10 mouse cellular contexts compared by ENCODE assay signal in genomic region chr19:4981767-4982166, GRCm38 (mm10). TPM values are rescaled to one million over a fixed set of nuclear protein-coding genes. Genes with fewer than 3 reads are reported as not detected.
DNase-seq lines count a peak whose midpoint lies in the region; ATAC-seq and TF ChIP-seq lines count a peak whose summit lies in the region.
"Had no signal": no experiment of that assay in that cellular context is flagged by ENCODE, and none has a peak within 500 bp of the region (broad histone marks: within the 10 kb centered on the region; RNA-seq: fewer than 3 reads in every experiment).

No protein-coding gene starts in this region.

- no peaks in the 10 kb centered on the region for H3K9me3 ChIP-seq in forebrain, postnatal 0 days (ENCODE audit: low read length)
- H3K9me3 ChIP-seq in lung, embryonic 14.5 days (ENCODE audit: low read depth, low read length) = no peaks in the 10 kb centered on the region
- H3K9me3 ChIP-seq: embryonic facial prominence, embryonic 12.5 days; limb, embryonic 12.5 days had no signal

- no peak overlapping the region for H3K4me3 ChIP-seq in heart, adult 2 months
- H3K4me3 ChIP-seq in testis, adult 2 months (ENCODE audit: control insufficient read depth, low read depth, low read length) = no peak overlapping the region
- H3K4me3 ChIP-seq in forebrain, postnatal 0 days (ENCODE audit: low read depth, low read length) = no peak overlapping the region
- H3K4me3 ChIP-seq in lung, embryonic 14.5 days (ENCODE audit: low read depth, low read length) = no peak overlapping the region
- H3K4me3 ChIP-seq: embryonic facial prominence, embryonic 12.5 days; limb, embryonic 12.5 days had no signal

- peak; percentile 73; the same call in 1 of the 2 replicates for ATAC-seq in forebrain, postnatal 0 days
- ATAC-seq in lung, embryonic 14.5 days (ENCODE audit: insufficient read depth) = no peak

- TF ChIP-seq CTCF in heart, adult 2 months (IDR thresholded peaks at IDR 0.05) = peak; percentile 92
- peak; percentile 51; the same call in 1 of the 2 replicates for TF ChIP-seq CTCF in testis, adult 2 months (IDR thresholded peaks at IDR 0.05; ENCODE audit: control insufficient read depth, insufficient read depth, insufficient replicate concordance, low read depth, low read length)
- peak; percentile 79; the same call in 1 of the 2 replicates for TF ChIP-seq CTCF in brain, embryonic 14.5 days (IDR thresholded peaks at IDR 0.05; ENCODE audit: borderline replicate concordance, extremely low read depth, insufficient read depth, insufficient read length)
- peak; percentile 92 for TF ChIP-seq CTCF in forebrain, postnatal 0 days (IDR thresholded peaks at IDR 0.05; ENCODE audit: low read depth)
- peak; percentile 77 for TF ChIP-seq CTCF in lung, embryonic 14.5 days (IDR thresholded peaks at IDR 0.05; ENCODE audit: low read depth)

- intact Hi-C loops in heart, adult 2 months (cut with DNase I) = loop anchor here (1.0 kb wide), 1 partner anchor 21 kb away; no protein-coding TSS in a partner anchor

- no peaks in the 10 kb centered on the region for H3K36me3 ChIP-seq in heart, adult 2 months (ENCODE audit: control insufficient read depth, insufficient read depth, low read length)
- no peaks in the 10 kb centered on the region for H3K36me3 ChIP-seq in testis, adult 2 months (ENCODE audit: control insufficient read depth, insufficient read depth, low read length)
- H3K36me3 ChIP-seq in forebrain, postnatal 0 days (ENCODE audit: insufficient read depth) = peaks cover 6% of the 10 kb centered on the region
- H3K36me3 ChIP-seq in lung, embryonic 14.5 days (ENCODE audit: insufficient read depth) = no peaks in the 10 kb centered on the region
- H3K36me3 ChIP-seq: embryonic facial prominence, embryonic 12.5 days; limb, embryonic 12.5 days had no signal

- no peak overlapping the region for H3K27ac ChIP-seq in heart, adult 2 months
- no peak overlapping the region for H3K27ac ChIP-seq in testis, adult 2 months (ENCODE audit: control insufficient read depth, insufficient read depth, low read depth, low read length)
- H3K27ac ChIP-seq in forebrain, postnatal 0 days (ENCODE audit: low read depth, low read length) = no peak overlapping the region
- no peak overlapping the region for H3K27ac ChIP-seq in lung, embryonic 14.5 days (ENCODE audit: low read depth)
- H3K27ac ChIP-seq: embryonic facial prominence, embryonic 12.5 days; limb, embryonic 12.5 days had no signal

- no peak overlapping the region for H3K9ac ChIP-seq in heart, adult 2 months (ENCODE audit: low read depth, low read length)
- no peak overlapping the region for H3K9ac ChIP-seq in forebrain, postnatal 0 days
- no peak overlapping the region for H3K9ac ChIP-seq in lung, embryonic 14.5 days
- H3K9ac ChIP-seq: embryonic facial prominence, embryonic 12.5 days; limb, embryonic 12.5 days had no signal

- no peak overlapping the region for H3K4me2 ChIP-seq in forebrain, postnatal 0 days (ENCODE audit: low read depth)
- H3K4me2 ChIP-seq in lung, embryonic 14.5 days = no peak overlapping the region
- H3K4me2 ChIP-seq: embryonic facial prominence, embryonic 12.5 days; limb, embryonic 12.5 days had no signal

- TF ChIP-seq POLR2A in heart, adult 2 months (IDR thresholded peaks at IDR 0.05; ENCODE audit: insufficient read depth, low read depth, low read length) = no peak
- no peak for TF ChIP-seq POLR2A in testis, adult 2 months (IDR thresholded peaks at IDR 0.05; ENCODE audit: control insufficient read depth, low read depth, low read length)
- no peak for TF ChIP-seq POLR2A in brain, embryonic 14.5 days (IDR thresholded peaks at IDR 0.05; ENCODE audit: borderline replicate concordance, extremely low read depth, insufficient read depth, insufficient read length, poor library complexity, severe bottlenecking)

- DNase-seq in heart, adult 2 months = peak in 1 of 2 experiments; percentile 18
- no peak for DNase-seq in heart, adult 11 months
- no peak for DNase-seq in testis, postnatal 10 days (ENCODE audit: low spot score)
- peak; percentile 91 for DNase-seq in brain, embryonic 14.5 days (ENCODE audit: low read depth)
- DNase-seq in forebrain, postnatal 0 days = peak; percentile 89
- peak; percentile 82 for DNase-seq in lung, embryonic 14.5 days
- peak; percentile 19 for DNase-seq in yolk sac, embryonic 10.5 days (ENCODE audit: low spot score)

- no peaks in the 10 kb centered on the region for H3K4me1 ChIP-seq in heart, adult 2 months (ENCODE audit: control insufficient read depth, insufficient read depth, low read length)
- H3K4me1 ChIP-seq in testis, adult 2 months (ENCODE audit: control insufficient read depth, insufficient read depth, low read length) = peaks cover 3% of the 10 kb centered on the region
- H3K4me1 ChIP-seq in forebrain, postnatal 0 days (ENCODE audit: insufficient read depth) = no peaks in the 10 kb centered on the region
- H3K4me1 ChIP-seq in lung, embryonic 14.5 days (ENCODE audit: insufficient read depth) = no peaks in the 10 kb centered on the region
- H3K4me1 ChIP-seq: embryonic facial prominence, embryonic 12.5 days; limb, embryonic 12.5 days had no signal

- TF ChIP-seq EP300 in heart, adult 2 months (IDR thresholded peaks at IDR 0.05; ENCODE audit: insufficient read depth, low read depth, low read length) = 0 out of 2 replicates have a peak, but pooled peaks have one; percentile 28

- H3K79me2 ChIP-seq in heart, adult 2 months (replicated peaks; ENCODE audit: control insufficient read depth, insufficient read depth, low read length) = no peaks in the 10 kb centered on the region

- H3K27me3 ChIP-seq in heart, adult 2 months (ENCODE audit: control insufficient read depth, insufficient read depth, low read length) = no peaks in the 10 kb centered on the region
- no peaks in the 10 kb centered on the region for H3K27me3 ChIP-seq in testis, adult 2 months (ENCODE audit: control insufficient read depth, insufficient read depth, low read length)
- peaks cover 9% of the 10 kb centered on the region for H3K27me3 ChIP-seq in forebrain, postnatal 0 days (ENCODE audit: insufficient read depth, low read length)
- H3K27me3 ChIP-seq in lung, embryonic 14.5 days (ENCODE audit: insufficient read depth, low read length) = peaks cover 15% of the 10 kb centered on the region; the same call in 1 of the 2 replicates

RNA-seq across cellular contexts. Expression of gene Npas4, which starts 8.3 kb away (rescaled TPM):
- total RNA-seq in heart, adult 2 months (2021) = not detected
- 0.41 and 0.62 TPM in 2 replicates for polyA plus RNA-seq in heart, adult 2 months (2012; rRNA removed)
- polyA plus RNA-seq in testis, adult 2 months (2012; rRNA removed) = 1.4 and 1.5 TPM in 2 replicates
- polyA plus RNA-seq in brain, embryonic 14.5 days (2012; rRNA removed) = 4.1 and 7.8 TPM in 2 replicates
- 3.5 and 3.8 TPM in 2 replicates for total RNA-seq in forebrain, postnatal 0 days (2014; rRNA removed)
- polyA plus RNA-seq in forebrain, postnatal 0 days (2015; fragmentation: Nextera tagmentation; extraction: Ambion mirVana) = 0.36 and 0.42 TPM in 2 replicates
- 0.05 TPM in 1 of 2 replicates, not detected in the other for polyA plus RNA-seq in lung, embryonic 14.5 days (2014; fragmentation: Nextera tagmentation; extraction: Ambion mirVana)
- polyA plus RNA-seq: limb, embryonic 12.5 days had no signal

RNA-seq across cellular contexts. Expression of gene Mrpl11, which starts 19.8 kb away (rescaled TPM):
- total RNA-seq in heart, adult 2 months (2021) = 10 to 100 TPM; 61.0 to 67.4 TPM
- 45.2 and 48.5 TPM in 2 replicates for polyA plus RNA-seq in heart, adult 2 months (2012; rRNA removed)
- polyA plus RNA-seq in testis, adult 2 months (2012; rRNA removed) = 76.0 and 89.3 TPM in 2 replicates
- polyA plus RNA-seq in brain, embryonic 14.5 days (2012; rRNA removed) = 70.0 and 81.9 TPM in 2 replicates
- total RNA-seq in forebrain, postnatal 0 days (2014; rRNA removed) = 101 and 129 TPM in 2 replicates
- 162 and 198 TPM in 2 replicates for polyA plus RNA-seq in forebrain, postnatal 0 days (2015; fragmentation: Nextera tagmentation; extraction: Ambion mirVana)
- polyA plus RNA-seq in lung, embryonic 14.5 days (2014; fragmentation: Nextera tagmentation; extraction: Ambion mirVana) = 120 TPM in 2 replicates

RNA-seq across cellular contexts. Expression of gene Peli3, which starts 38.8 kb away (rescaled TPM):
- total RNA-seq in heart, adult 2 months (2021) = 1 to 10 TPM; 2.4 to 2.5 TPM
- 1.9 and 2.5 TPM in 2 replicates for polyA plus RNA-seq in heart, adult 2 months (2012; rRNA removed)
- 0.77 and 0.96 TPM in 2 replicates for polyA plus RNA-seq in testis, adult 2 months (2012; rRNA removed)
- 10.3 and 14.2 TPM in 2 replicates for polyA plus RNA-seq in brain, embryonic 14.5 days (2012; rRNA removed)
- total RNA-seq in forebrain, postnatal 0 days (2014; rRNA removed) = 11.5 and 13.2 TPM in 2 replicates
- polyA plus RNA-seq in forebrain, postnatal 0 days (2015; fragmentation: Nextera tagmentation; extraction: Ambion mirVana) = 7.7 and 10.9 TPM in 2 replicates
- polyA plus RNA-seq in lung, embryonic 14.5 days (2014; fragmentation: Nextera tagmentation; extraction: Ambion mirVana) = 1.6 TPM in 2 replicates

RNA-seq across cellular contexts. Expression of gene Slc29a2, which starts 41.9 kb away (rescaled TPM):
- total RNA-seq in heart, adult 2 months (2021) = 10 to 100 TPM; 10.8 to 11.4 TPM
- 35.7 and 42.8 TPM in 2 replicates for polyA plus RNA-seq in heart, adult 2 months (2012; rRNA removed)
- 4.9 and 5.2 TPM in 2 replicates for polyA plus RNA-seq in testis, adult 2 months (2012; rRNA removed)
- 31.1 and 34.9 TPM in 2 replicates for polyA plus RNA-seq in brain, embryonic 14.5 days (2012; rRNA removed)
- total RNA-seq in forebrain, postnatal 0 days (2014; rRNA removed) = 12.8 and 14.2 TPM in 2 replicates
- 14.5 and 17.1 TPM in 2 replicates for polyA plus RNA-seq in forebrain, postnatal 0 days (2015; fragmentation: Nextera tagmentation; extraction: Ambion mirVana)
- 3.1 and 3.4 TPM in 2 replicates for polyA plus RNA-seq in lung, embryonic 14.5 days (2014; fragmentation: Nextera tagmentation; extraction: Ambion mirVana)

RNA-seq across cellular contexts. Expression of gene Dpp3, which starts 53.7 kb away (rescaled TPM):
- 10 to 100 TPM; 12.7 to 16.3 TPM for total RNA-seq in heart, adult 2 months (2021)
- polyA plus RNA-seq in heart, adult 2 months (2012; rRNA removed) = 36.1 and 41.0 TPM in 2 replicates
- 81.8 and 95.7 TPM in 2 replicates for polyA plus RNA-seq in testis, adult 2 months (2012; rRNA removed)
- 111 and 122 TPM in 2 replicates for polyA plus RNA-seq in brain, embryonic 14.5 days (2012; rRNA removed)
- 67.4 and 84.2 TPM in 2 replicates for total RNA-seq in forebrain, postnatal 0 days (2014; rRNA removed)
- 75.2 and 76.8 TPM in 2 replicates for polyA plus RNA-seq in forebrain, postnatal 0 days (2015; fragmentation: Nextera tagmentation; extraction: Ambion mirVana)
- 84.0 and 88.6 TPM in 2 replicates for polyA plus RNA-seq in lung, embryonic 14.5 days (2014; fragmentation: Nextera tagmentation; extraction: Ambion mirVana)

Comparison
In these comparisons a context has a peak if more than half of its experiments do, and no peak if none do; other contexts are left out.
1. DNase-seq: peak in brain, embryonic 14.5 days (single experiment), forebrain, postnatal 0 days (single experiment), lung, embryonic 14.5 days (single experiment) and yolk sac, embryonic 10.5 days (single experiment); none in heart, adult 11 months (single experiment) and testis, postnatal 10 days (single experiment).
2. Peak in every context shown above with its lines, with median percentiles within 50 percentile points of each other: CTCF ChIP-seq.